Mouse (Mus musculus): ENCODE measurements around the gene Fam50a. TPM values are rescaled to one million over a fixed set of nuclear protein-coding genes. Genes with fewer than 3 reads are reported as not detected.
"Not testable (repeated sequence)": the region's sequence is repeated elsewhere in the genome, so short reads cannot be mapped to it uniquely, and the experiment has no call there.

Fam50a gene
- total RNA-seq, 1 experiment from 2014 or later = 62.1 TPM

GRCm38 (mm10) chrX:74330166-74330930 lies 17.5 kb downstream of the Fam50a start:
- no peak for DNase-seq

- no peak for DNase-seq
Measured at GRCm38 (mm10) chrX:74352645-74353466, 40.0 kb downstream of the Fam50a start.

- DNase-seq = peak; percentile 86
Measured at GRCm38 (mm10) chrX:74353467-74353770, 40.6 kb downstream of the Fam50a start, which contains the start of gene Lage3. TSS of gene Lage3 (minus strand) at chrX:74353618.

GRCm38 (mm10) chrX:74357069-74357468 lies 44.2 kb downstream of the Fam50a start:
- not testable (repeated sequence) for DNase-seq

GRCm38 (mm10) chrX:74359171-74359570 lies 46.3 kb downstream of the Fam50a start:
- DNase-seq = no peak

- no peak for DNase-seq
Measured at GRCm38 (mm10) chrX:74367512-74367911, 54.7 kb downstream of the Fam50a start.

- peak; percentile 81 for DNase-seq
Measured at GRCm38 (mm10) chrX:74368209-74368909, 55.5 kb downstream of the Fam50a start.

Small RNA genes lying within 50 kb of the gene (microRNA-seq; reads per million reads assigned to microRNA genes)
- gene Mir7091 (0 to 0.36 reads per million in 2 experiments), gene Mir7092 (0 reads per million in 2 experiments)

Other genes starting within 250 kb of the Fam50a start
- gene Opn1mw, start 185.6 kb upstream of the Fam50a start, total RNA-seq (2021) = not detected in 2 replicates
- 34.3 and 42.6 TPM in 2 replicates for gene Mecp2, start 177.7 kb upstream of the Fam50a start, total RNA-seq (2021)
- not detected in 2 replicates for gene Tex28, start 145.2 kb upstream of the Fam50a start, total RNA-seq (2021)
- gene Tktl1, start 135.8 kb upstream of the Fam50a start, total RNA-seq (2021) = not detected in 2 replicates
- 138 and 183 TPM in 2 replicates for gene Flna, start 63.2 kb upstream of the Fam50a start, total RNA-seq (2021)
- 38.8 and 53.8 TPM in 2 replicates for gene Emd, start 58.3 kb upstream of the Fam50a start, total RNA-seq (2021)
- 164 and 380 TPM in 2 replicates for gene Rpl10, start 42.2 kb upstream of the Fam50a start, total RNA-seq (2021)
- 75.4 and 94.9 TPM in 2 replicates for gene Taz, start 31.1 kb upstream of the Fam50a start, total RNA-seq (2021)
- gene Dnase1l1, start 30.7 kb upstream of the Fam50a start, total RNA-seq (2021) = 17.8 and 20.3 TPM in 2 replicates
- 218 and 224 TPM in 2 replicates for gene Atp6ap1, start 15.9 kb upstream of the Fam50a start, total RNA-seq (2021)
- 234 and 244 TPM in 2 replicates for gene Gdi1, start 8.0 kb upstream of the Fam50a start, total RNA-seq (2021)
- gene Plxna3, start 16.0 kb downstream of the Fam50a start, total RNA-seq (2021) = 9.9 and 21.7 TPM in 2 replicates
- gene Lage3, start 40.6 kb downstream of the Fam50a start, total RNA-seq (2021) = 49.0 and 66.8 TPM in 2 replicates
- 59.6 and 60.7 TPM in 2 replicates for gene Ubl4a, start 60.2 kb downstream of the Fam50a start, total RNA-seq (2021)
- gene Slc10a3, start 60.3 kb downstream of the Fam50a start, total RNA-seq (2021) = 18.0 and 20.4 TPM in 2 replicates
- 22.2 and 26.2 TPM in 2 replicates for gene Fam3a, start 80.2 kb downstream of the Fam50a start, total RNA-seq (2021)
- 61.3 and 84.3 TPM in 2 replicates for gene Ikbkg, start 80.3 kb downstream of the Fam50a start, total RNA-seq (2021)
- 144 and 163 TPM in 2 replicates for gene G6pdx, start 116.2 kb downstream of the Fam50a start, total RNA-seq (2021)
- gene Gm6880, start 168.4 kb downstream of the Fam50a start, total RNA-seq (2021) = not detected in 2 replicates